Mouse (Mus musculus) left cerebral cortex, adult 18-20 months (tissue): Measurements from ENCODE around the gene Gpr4. TPM values are rescaled to one million over a fixed set of nuclear protein-coding genes. Genes with fewer than 3 reads are reported as not detected.

Experiments
- DNase-seq, 2 experiments: peaks; one replicate each; pipeline ENCODE4 v3.0.0; 2021 to 2022; ENCODE audit warnings: low spot score in 2 of 2, mixed read lengths in 1 of 2
- total RNA-seq, 2 experiments: library from RNA; stranded (reverse); gene quantifications; 2 replicates each; pipeline ENCODE4 v1.2.3; 2021

The Gpr4 gene
- total RNA-seq, 2 experiments from 2014 or later, result 2.5 to 3.6 TPM

DNA sequence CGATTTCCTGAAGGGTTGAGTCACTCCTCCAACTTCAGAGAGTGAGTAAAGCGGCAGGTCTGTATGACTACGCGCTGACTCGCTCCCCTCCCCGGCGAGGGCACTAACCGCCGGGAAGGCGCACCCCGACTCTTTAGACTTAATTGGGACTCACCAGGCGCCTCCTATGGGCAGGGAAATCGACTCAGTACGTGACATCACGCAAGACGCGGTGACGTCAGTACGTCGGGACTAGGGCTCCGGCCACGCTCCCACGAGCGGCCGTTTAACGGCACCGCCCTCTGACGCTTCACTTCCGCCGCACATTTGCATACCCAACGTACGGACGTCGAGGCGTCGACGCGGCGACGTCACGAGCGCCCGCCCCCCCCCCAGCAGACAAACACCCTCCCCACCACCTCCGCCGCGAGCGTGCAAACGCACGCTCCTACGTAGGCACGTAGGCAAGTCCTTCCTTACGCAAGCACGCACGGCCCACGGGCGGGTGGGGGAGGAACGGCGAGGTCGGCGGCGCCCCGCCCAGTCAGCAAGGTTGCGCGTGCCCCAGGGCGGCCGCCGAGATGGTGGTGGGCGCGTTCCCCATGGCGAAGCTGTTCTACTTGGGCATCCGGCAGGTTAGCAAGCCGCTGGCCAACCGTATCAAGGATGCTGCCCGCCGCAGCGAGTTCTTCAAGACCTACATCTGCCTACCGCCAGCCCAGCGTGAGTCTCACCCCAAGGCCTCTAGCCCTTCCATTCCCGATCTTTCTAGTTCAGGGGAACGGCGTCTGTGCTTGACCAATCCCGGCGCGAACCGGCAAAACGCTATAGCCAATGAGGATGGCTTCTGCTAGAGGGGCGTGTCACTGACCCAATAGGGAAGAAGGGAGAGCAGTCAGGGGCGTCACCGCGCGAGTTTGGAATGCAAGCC is 15.8 kb downstream of the Gpr4 start, which contains the start of gene Opa3:
Gene Opa3 (plus strand): TSS at position 452 of the 910 bp plus-strand sequence.
- DNase-seq, result peak; percentile 100

DNA sequence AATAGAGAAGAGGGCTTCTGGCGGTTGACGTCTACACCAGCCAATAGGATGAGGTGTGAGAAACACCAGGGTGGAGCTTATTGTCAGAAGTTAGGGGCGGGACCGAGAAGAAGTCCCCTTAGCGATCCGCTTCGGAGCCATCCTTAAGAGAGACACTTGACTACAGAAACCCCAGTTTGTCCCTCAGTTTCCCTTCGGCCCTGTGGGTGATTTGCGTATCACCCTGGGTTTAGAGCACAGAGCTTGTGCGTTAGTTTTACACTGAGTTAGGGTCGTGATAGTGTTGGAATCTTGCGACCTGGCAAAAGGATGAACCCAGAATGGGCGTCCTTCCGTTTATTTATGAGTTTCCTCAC is 16.4 kb downstream of the Gpr4 start:
- DNase-seq, result no peak

DNA sequence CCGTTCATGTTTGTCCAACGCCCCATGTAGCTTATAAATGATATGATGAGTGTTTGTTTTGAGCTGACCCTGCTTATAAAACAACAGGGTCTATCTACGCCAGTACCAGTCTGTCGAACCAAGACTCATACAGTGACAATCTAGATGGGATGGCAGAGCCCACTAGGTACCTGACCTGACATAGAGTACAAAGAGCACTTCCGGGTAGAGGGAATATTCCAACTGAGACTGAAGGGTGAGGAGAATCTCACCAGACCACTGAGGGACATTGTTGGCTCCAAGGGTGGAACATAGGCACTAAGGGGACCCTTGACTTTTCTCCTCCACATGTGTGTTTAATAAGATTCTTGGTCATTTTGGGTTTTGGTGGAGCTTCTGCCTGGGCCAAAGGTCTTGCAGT is 17.1 kb downstream of the Gpr4 start:
- no peak for DNase-seq

DNA sequence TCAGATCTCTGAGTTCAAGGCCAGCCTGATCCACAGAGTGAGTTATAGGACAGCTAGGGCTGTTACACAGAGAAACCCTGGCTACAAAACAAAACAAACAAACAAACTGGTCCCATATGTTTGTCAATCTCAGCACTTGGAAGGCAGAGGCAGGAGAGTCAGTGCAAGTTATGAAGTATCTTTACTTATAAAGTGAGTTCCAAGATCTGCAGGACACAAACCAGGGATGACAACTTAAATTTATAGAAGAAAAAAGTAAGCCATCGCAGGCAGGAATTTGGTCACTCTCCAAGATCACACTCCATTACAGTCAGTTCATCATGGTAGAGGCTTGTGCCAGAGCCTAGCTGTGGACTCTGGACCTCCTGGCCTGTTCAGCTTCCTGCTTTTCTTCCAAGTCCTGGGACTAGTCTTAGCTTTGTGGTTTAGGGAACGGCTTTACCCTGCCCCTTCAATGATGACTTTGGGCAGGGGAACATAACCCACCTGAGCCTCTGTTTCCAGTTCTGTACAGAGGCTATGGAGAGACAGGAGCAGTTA is 17.8 kb downstream of the Gpr4 start:
- no peak for DNase-seq

DNA sequence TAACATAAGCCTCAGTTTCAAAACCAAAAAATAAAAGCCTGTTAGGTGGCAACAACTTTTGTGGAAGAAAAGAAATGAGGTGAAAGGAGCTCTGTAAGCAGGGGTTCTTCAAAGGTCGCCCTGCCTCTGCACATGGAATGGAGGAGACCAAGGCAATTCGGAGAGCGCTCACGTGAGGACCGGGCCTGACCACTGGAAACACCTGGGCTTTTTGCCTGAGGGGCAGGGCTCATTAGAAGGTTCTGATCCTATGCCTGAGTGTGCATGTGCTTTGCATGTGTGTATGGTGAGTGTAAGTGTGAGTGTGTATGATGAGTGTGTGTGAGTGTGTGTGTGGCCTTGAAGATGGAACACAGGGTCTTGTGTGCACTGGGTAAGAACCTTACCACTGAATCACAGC is 18.6 kb downstream of the Gpr4 start:
- no peak for DNase-seq

DNA sequence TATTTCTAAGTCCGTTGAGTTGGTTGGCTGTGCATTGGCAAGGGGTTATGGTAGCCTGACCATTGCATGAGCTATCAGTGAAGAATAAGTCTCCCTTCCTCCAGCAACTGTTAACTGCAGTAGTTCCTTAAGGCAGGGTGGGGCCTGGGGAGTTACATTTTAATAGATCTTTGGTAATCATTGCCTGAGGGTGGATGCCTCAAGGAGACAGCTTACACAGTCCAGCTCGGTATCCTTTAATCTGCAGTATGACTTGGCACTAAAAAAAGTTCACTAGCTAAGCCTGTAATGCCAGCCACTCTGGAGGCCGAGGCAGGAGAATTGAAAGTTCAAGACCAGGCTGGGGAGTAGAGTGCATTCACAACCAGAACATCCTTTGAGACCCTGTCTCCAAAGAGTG is 19.5 kb downstream of the Gpr4 start:
- no peak for DNase-seq

DNA sequence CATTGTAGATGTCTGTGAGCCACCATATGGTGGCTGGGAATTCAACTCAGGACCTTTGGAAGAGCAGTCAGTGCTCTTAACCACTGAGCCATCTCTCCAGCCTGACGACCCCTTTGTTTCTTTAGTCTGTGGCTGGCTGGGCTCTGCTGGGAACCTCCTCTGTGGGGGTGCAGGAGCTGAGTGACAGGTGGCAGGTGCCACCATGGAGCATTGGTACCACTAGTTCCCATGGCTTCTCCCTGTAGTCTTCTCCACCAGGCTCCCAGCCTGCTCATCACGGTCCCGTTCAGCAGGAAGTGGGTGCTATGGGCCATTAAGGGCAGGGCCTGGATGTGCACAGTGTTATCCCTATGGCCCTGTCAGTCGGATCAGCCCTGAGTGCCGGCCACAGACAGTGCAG is 22.3 kb downstream of the Gpr4 start:
- no peak for DNase-seq

DNA sequence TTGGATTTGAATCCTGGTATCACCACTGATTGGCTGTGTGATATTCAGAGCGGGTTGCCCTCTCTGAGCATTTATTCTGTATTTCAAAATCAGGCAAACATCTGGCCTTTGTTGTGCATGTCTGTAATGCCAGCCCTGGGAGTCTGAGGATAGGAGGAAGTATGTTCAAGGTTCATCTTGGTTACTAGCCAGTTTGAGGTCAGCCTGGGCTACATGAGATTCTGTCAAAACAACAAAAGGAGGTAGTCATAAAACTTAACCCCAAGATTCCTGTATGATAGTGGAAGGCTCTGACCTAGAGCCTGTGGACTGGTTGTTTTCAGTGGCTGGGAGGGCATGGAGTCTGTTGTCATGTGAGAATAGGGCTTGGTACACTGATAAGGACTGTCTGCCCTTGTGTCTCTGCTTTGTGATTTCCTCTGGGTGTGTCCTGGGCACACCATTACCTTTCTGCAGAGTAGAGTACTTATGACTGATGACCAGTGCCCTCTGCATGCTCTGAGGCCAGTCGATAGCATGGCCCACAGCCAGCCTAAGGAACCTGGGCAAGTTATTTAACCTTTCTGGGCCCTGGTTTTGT is 22.8 kb downstream of the Gpr4 start:
- no peak for DNase-seq

DNA sequence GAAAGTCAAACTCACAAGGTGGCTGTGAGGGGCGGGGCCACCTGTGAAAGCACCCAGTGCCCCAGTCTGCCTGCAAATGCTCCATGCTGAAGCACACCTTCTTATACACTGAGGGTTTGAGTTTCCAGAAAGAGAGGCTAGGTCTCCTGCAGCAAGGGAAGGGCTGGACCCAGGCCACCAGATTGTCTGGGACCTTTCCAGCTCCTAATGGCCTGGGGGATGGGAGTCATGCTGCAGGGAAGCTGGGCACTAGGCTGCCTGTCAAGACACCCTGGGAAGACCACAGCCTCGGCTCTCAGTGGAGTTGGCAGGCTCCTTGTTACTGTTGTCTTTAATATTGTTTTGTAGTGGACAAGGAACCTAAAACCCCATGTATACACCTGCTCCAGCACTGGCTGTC is 24.1 kb downstream of the Gpr4 start:
- no peak for DNase-seq

DNA sequence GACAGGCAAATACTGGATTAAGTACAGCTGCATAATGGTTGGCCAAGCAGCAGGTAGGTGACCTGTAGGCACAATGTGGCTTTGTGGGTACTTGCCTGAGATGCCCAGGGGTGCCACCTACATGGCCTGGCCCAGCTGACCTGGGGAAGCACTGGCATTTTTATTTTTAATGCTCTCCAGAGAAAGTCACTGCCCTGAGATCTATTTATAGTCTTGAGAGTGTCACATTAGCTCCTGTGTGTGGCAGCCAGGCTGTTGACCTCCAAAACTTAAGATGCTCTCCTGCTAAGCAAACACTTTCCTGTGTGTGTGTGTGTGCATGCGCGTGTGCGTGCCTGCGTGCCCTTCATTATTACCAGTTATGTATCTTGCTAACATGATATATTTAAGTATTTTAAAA is 26.0 kb downstream of the Gpr4 start:
- DNase-seq, result no peak

DNA sequence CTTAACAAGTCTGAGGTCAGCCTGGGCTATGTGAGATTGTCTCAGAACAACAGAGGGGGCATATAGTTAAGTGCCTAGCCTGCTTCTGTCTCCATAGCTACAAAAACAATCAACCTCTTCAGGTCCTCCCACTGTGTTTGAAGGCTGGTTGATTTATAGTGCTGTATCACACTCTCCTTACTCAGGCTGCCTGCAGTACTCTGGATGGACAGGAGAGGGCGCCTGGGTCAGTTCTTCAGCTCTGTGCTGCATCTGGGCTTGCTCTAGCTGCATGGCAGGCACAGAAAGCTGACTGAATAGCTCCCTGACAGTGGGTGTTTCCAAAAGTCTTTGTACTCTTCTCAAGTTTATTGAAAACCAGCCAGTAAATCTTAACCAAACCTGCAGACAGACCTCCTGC is 27.1 kb downstream of the Gpr4 start:
- DNase-seq, result peak; percentile 94 to 97

DNA sequence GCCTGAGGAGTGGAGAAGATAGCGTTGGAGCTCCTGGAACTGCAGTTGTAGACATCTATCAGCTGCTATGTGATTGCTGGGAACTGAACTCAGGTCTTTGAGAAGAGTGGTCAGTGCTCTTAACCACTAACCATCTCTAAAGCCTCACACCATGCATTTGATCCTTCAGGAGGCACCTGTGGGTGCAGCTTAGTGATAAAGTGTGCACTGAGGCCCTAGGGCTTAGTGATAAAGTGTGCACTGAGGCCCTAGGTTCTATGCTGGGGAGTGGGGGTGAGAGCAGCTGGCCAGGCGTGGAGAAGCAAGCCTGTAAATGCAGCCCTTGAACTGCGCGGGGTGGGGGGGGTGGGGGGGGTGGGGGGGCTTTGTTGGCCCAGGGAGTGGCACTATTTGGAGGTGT is 27.6 kb downstream of the Gpr4 start:
- no peak for DNase-seq

DNA sequence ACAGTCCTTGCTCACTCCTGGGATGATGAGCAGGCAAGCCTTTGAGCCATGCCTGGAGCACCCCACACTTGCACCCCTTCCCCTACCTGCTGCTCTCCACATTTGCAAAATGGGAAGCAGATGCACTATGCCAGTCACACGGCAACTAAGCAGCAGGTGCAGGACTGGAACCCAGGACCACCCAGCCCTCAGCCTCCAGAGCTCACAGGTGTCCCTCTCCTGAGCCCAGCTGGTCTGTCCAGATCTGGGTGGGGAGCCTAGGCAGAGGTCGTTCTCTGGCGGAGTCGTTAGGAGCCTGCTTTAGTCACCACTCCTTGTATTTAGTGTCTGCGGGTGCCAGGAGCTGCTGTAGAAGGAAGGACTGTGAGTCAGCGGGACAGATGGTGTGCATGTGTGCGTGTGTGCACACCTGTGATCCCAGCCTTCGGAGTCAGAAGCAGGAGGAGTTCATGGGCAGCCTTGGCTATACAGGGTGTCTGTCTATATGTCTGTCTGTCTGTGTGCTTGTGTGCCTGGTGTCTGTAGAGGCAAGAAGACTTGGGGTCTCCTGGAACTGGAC is 28.6 kb downstream of the Gpr4 start:
- DNase-seq, result peak; percentile 18 to 34

DNA sequence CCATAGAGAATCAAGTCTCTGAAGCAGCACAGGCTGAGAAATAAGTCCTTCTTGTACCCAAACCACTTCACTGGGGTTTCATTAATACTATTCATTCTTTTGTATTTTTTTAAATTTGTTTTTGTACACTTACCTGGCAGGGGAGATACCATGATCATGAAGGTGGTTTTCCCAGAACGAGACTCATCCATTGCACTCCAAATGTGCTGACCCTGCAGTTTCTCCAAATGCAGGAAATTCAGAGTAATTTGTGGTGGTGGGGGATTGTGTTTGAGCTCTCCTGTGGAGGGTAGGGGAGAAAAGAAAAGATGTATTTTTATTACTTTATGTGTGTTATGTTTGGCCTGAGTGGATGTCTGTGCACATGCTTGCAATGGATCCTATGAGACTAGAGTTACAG is 29.7 kb downstream of the Gpr4 start:
- DNase-seq, result no peak

DNA sequence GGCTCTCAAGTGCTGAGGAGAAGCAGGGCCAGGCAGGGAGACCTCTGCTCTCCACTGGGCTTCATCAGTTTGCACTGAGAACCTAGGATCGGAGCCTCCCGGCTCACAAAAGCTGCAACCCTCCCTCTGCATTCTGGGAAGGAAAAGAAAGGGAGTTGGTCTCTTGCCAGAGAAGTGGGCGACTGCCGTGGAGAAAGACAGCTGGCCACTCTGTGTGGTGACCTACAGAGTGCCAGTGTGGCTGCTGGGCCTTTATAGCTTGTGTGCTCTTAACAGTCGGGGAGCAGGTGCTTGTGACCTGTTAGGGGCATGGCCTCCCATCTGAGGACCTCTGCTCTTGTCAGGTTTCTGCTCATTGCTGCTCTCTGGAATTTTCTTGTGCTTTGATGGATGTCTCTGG is 31.5 kb downstream of the Gpr4 start:
- DNase-seq, result peak; percentile 50 to 54

DNA sequence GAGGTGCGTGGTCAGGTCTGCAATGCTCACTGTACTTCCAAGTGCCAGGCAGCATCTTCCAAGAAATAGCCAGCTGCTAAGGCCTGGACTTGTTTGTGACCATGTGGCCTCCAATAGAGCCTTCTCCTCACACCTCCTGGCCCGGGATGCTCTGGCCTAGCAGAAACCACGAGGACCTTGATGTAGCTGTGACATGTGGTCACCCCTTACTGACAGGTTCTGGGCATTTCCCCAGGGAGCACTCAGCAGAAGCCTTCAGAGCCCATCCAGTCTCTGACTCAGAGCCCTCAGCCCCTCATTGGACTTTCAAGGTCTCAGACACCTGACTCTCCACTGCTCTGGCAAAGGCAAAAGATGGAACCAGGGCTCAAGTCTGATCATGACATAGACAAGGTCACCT is 32.7 kb downstream of the Gpr4 start:
- no peak for DNase-seq

DNA sequence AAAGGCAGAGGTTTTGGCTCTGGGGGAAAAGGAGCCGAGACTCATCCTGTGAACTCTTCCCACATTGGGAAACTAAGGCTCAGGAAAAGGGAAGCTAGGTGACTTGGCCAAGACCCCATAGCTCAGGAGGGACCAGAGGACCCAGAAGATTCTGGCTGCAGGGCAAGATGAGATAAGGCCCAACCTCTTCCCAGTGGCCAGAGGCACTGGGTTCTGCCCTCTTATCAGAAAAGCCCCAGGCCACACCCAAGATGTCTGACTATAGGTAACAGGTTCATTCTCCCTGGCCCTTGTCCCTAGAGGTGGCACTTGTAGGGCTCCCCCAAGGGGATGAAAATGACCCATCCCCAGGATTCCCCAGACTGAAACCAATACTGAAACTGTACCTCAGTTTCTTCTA is 34.5 kb downstream of the Gpr4 start:
- no peak for DNase-seq

DNA sequence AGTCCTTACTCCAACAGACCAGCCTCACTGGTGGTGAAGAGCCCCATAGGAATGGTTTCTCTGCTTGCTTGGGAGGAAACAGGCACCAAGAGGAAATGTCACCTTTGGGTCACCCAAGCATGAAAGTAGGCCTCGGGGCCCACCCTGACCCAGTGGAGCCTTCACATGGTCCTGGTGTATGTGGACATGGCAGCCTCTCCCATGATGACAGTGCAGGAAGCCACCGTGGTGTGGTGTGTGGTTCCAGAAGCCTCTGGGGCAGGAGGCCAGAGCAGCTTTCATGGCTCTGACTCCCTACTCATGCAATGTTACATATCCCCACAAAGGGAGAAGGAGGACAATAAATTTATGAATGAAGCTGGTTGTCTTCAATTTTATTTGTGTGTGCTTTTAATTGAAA is 35.2 kb downstream of the Gpr4 start:
- DNase-seq, result no peak

DNA sequence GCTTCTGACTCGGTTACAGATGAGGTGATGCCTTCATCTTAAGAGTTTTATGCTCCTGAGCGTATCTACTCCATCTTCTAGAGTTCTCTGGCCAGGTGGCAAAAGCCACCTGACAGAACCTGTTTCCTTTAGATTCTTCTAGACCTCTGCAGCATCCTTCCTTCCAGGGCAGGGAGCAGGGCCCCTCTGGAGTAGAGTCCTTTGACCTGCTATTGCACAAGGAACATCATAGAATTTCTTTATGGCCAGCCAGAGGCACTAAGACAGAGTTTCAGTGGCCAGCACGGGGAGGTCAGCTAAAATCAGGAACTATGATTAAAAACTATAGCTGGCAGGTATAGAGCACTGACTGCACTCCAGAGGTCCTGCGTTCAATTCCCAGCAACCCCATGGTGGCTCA is 39.7 kb downstream of the Gpr4 start:
- no peak for DNase-seq

DNA sequence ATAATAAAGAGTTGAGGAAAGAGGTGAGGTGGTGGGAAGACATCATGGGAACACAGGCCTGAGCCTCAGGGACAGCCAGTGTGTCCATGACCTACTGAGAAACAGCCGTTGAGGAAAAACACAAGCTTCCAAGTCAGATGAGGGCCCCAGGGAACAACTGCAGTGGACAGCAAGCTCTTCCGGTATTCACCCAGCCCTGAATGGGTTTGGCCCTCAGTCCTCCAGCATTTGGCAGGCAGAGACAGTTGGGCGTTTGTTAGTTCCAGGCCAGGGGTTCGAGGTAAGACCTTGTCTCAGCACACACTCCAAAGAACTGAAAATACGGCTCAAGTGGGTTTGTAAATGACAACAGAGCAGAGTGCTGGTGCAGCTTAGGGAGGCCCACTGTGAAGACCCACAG is 41.1 kb downstream of the Gpr4 start:
- no peak for DNase-seq

DNA sequence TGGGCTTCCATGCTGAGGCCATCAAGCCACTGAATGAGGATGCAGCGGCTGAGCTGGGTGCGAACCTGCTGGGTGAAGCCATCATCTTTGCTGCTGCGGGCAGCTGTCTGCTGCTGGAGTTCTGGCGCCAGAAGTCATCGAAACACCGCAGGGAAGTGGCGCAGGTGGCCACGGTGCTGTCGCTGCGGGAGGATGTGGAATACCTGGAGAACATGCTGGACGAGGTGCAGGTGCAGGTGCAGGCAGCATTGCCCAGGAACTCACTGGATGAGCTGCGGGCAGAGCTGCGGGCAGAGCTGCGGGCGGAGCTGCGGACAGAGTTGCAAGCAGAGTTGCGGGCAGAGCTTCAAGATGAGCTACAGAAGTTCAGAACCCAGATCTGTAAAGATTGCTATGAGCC is 43.1 kb downstream of the Gpr4 start:
- no peak for DNase-seq

DNA sequence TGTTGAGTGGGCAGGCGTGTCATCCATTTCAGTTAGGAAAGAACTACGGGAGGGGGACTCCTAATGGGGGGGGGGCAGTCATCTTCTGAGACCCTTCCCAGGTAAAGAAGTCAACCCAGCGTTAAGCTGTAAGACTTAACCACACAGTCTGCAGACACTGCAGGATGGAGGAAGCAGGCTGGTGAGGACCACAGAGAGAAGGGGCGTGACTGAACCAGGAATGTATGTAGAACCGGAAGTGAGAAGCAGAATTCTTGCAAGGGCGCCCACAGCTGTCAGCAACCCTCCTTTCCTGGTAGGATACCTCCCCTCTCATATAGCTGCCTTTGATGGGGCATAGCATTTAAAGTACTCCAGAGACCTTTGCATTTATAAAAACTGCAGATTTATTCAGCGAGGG is 44.2 kb downstream of the Gpr4 start:
- no peak for DNase-seq
